Mouse (Mus musculus) lung, postnatal 0 days (tissue): Measurements from ENCODE around the gene Abcb4. TPM values are rescaled to one million over a fixed set of nuclear protein-coding genes. Genes with fewer than 3 reads are reported as not detected.
"Not testable (repeated sequence)": the region's sequence is repeated elsewhere in the genome, so short reads cannot be mapped to it uniquely, and the experiment has no call there.

Experiments used
- ATAC-seq: fragments of 200-750 bp; cut with Nextera tagmentation; 2 replicates; pipeline ENCODE4 v1.8.0; 2017; ENCODE audit warnings: moderate library complexity
- DNase-seq: peaks from one replicate; pipeline ENCODE4 v3.0.0-alpha.2; 2016; ENCODE audit warnings: low spot score
- H3K27ac ChIP-seq: fragments of 300-500 bp; sonication (generic); 2 replicates; pipeline ENCODE4 v1.5.1; 2014; ENCODE audit warnings: antibody characterized with exemption, mild to moderate bottlenecking, low read length, mixed read lengths
- H3K27me3 ChIP-seq: fragments of 300-500 bp; sonication (generic); replicated peaks from 2 replicates; pipeline ENCODE4 v1.6.1; 2014; ENCODE audit warnings: low read length, mixed read lengths; ENCODE audit not compliant: insufficient read depth
- H3K36me3 ChIP-seq: fragments of 300-500 bp; sonication (generic); 2 replicates; pipeline ENCODE4 v1.6.1; 2014; ENCODE audit warnings: low read length, mixed read lengths; ENCODE audit not compliant: insufficient read depth
- H3K4me1 ChIP-seq: fragments of 300-500 bp; sonication (generic); 2 replicates; pipeline ENCODE4 v1.6.1; 2014; ENCODE audit warnings: antibody characterized with exemption, low read depth, low read length, mixed read lengths; ENCODE audit not compliant: insufficient read depth
- H3K4me2 ChIP-seq: fragments of 300-500 bp; sonication (generic); replicated peaks from 2 replicates; pipeline ENCODE4 v1.6.1; 2014; ENCODE audit warnings: low read depth, mild to moderate bottlenecking, low read length, moderate library complexity, mixed read lengths
- H3K4me3 ChIP-seq: fragments of 300-500 bp; sonication (generic); 2 replicates; pipeline ENCODE4 v1.5.1; 2014; ENCODE audit warnings: low read depth, low read length
- H3K9ac ChIP-seq: fragments of 300-500 bp; sonication (generic); replicated peaks from 2 replicates; pipeline ENCODE4 v1.6.1; 2014; ENCODE audit warnings: low read depth, mild to moderate bottlenecking
- H3K9me3 ChIP-seq: fragments of 300-500 bp; sonication (generic); 2 replicates; pipeline ENCODE4 v1.6.1; 2016; ENCODE audit warnings: low read length, mixed read lengths
- CTCF ChIP-seq: IDR thresholded peaks from 2 replicates; pipeline ENCODE4 v1.5.1; 2016; ENCODE audit warnings: antibody characterized with exemption, mild to moderate bottlenecking
- EP300 ChIP-seq: IDR thresholded peaks from 2 replicates; pipeline ENCODE4 v1.6.1; 2016; ENCODE audit warnings: antibody characterized with exemption, mild to moderate bottlenecking, control low read depth
- WGBS: fragments of 180-500 bp; shearing (Covaris S2); extraction: QIAGEN DNeasy Blood & Tissue Kit; methylation state at CpG from one replicate; pipeline ENCODE4 v1.1.7; 2014; 5-methylcytosine and 5-hydroxymethylcytosine counted together
- polyA plus RNA-seq: library from polyadenylated mRNA; unstranded; fragments of >200 nt; fragmentation: Nextera tagmentation; extraction: Ambion mirVana; gene quantifications from 2 replicates; pipeline ENCODE4 v1.2.1, GENCODE M21; 2015

The Abcb4 gene
- polyA plus RNA-seq, 1 experiment from 2014 or later, result 0.47 TPM

- DNase-seq, result no peak
- Histone ChIP-seq H3K27ac (no peak overlapping the region), H3K4me2 (no peak overlapping the region), H3K36me3 (no peaks in the 10 kb centered on the region), H3K27me3 (no peaks in the 10 kb centered on the region), H3K4me3 (no peak overlapping the region), H3K9me3 (no peaks in the 10 kb centered on the region), H3K4me1 (no peaks in the 10 kb centered on the region), H3K9ac (no peak overlapping the region)
- TF ChIP-seq EP300, result no peak
- TF ChIP-seq CTCF, result no peak
- 81% methylated on average over 9 of the region's 9 CpGs for WGBS
- no peak for ATAC-seq
Measured at GRCm38 (mm10) chr5:8928440-8928839, 34.9 kb downstream of the Abcb4 start.

GRCm38 (mm10) chr5:8937965-8938364 is 44.4 kb downstream of the Abcb4 start:
- H3K27ac ChIP-seq, result no peak overlapping the region
- no peaks in the 10 kb centered on the region for H3K4me1 ChIP-seq
- no peaks in the 10 kb centered on the region for H3K27me3 ChIP-seq
- no peaks in the 10 kb centered on the region for H3K36me3 ChIP-seq
- no peak overlapping the region for H3K9ac ChIP-seq
- ATAC-seq (no peak), DNase-seq (no peak)
- 77% methylated on average over 7 of the region's 7 CpGs for WGBS
- H3K9me3 ChIP-seq, result no peaks in the 10 kb centered on the region
- TF ChIP-seq EP300 (no peak), CTCF (no peak)
- no peak overlapping the region for H3K4me2 ChIP-seq
- H3K4me3 ChIP-seq, result no peak overlapping the region

GRCm38 (mm10) chr5:8941266-8941665 is 47.7 kb downstream of the Abcb4 start:
- DNase-seq, H3K4me2 ChIP-seq, H3K9me3 ChIP-seq, H3K27me3 ChIP-seq, ATAC-seq, H3K36me3 ChIP-seq, H3K9ac ChIP-seq, H3K4me3 ChIP-seq, H3K4me1 ChIP-seq, H3K27ac ChIP-seq: not testable (repeated sequence)
- WGBS, result no CpG with 5 or more reads among the region's 1 CpGs

GRCm38 (mm10) chr5:8943836-8944235 is 50.3 kb downstream of the Abcb4 start:
- DNase-seq, result peak; percentile 37
- Histone ChIP-seq H3K4me2 (no peak overlapping the region), H3K9ac (no peak overlapping the region), H3K4me3 (no peak overlapping the region), H3K36me3 (no peaks in the 10 kb centered on the region), H3K9me3 (no peaks in the 10 kb centered on the region), H3K4me1 (no peaks in the 10 kb centered on the region), H3K27me3 (no peaks in the 10 kb centered on the region), H3K27ac (no peak overlapping the region)
- 69% methylated on average over 3 of the region's 3 CpGs for WGBS
- ATAC-seq, result no peak
- TF ChIP-seq EP300 (no peak), CTCF (no peak)

- TF ChIP-seq CTCF (no peak), EP300 (no peak)
- H3K27ac ChIP-seq, result no peak overlapping the region
- H3K4me3 ChIP-seq, result no peak overlapping the region
- no peak for ATAC-seq
- no peaks in the 10 kb centered on the region for H3K36me3 ChIP-seq
- no peak overlapping the region for H3K9ac ChIP-seq
- DNase-seq, result no peak
- no peak overlapping the region for H3K4me2 ChIP-seq
- WGBS, result 67% methylated on average over 4 of the region's 4 CpGs
- H3K27me3 ChIP-seq, result no peaks in the 10 kb centered on the region
- no peaks in the 10 kb centered on the region for H3K4me1 ChIP-seq
- no peaks in the 10 kb centered on the region for H3K9me3 ChIP-seq
Measured at GRCm38 (mm10) chr5:8947423-8948110, 54.0 kb downstream of the Abcb4 start.

GRCm38 (mm10) chr5:8953660-8954059 is 60.1 kb downstream of the Abcb4 start:
- no peak overlapping the region for H3K9ac ChIP-seq
- no peaks in the 10 kb centered on the region for H3K36me3 ChIP-seq
- ATAC-seq, result no peak
- 80% methylated on average over 2 of the region's 2 CpGs for WGBS
- no peak overlapping the region for H3K4me2 ChIP-seq
- no peaks in the 10 kb centered on the region for H3K27me3 ChIP-seq
- H3K4me1 ChIP-seq, result no peaks in the 10 kb centered on the region
- H3K9me3 ChIP-seq, result no peaks in the 10 kb centered on the region
- no peak overlapping the region for H3K27ac ChIP-seq
- H3K4me3 ChIP-seq, result no peak overlapping the region
- TF ChIP-seq EP300, result no peak
- no peak for TF ChIP-seq CTCF
- DNase-seq, result no peak

GRCm38 (mm10) chr5:8955544-8955943 is 62.0 kb downstream of the Abcb4 start:
- Histone ChIP-seq H3K4me3 (no peak overlapping the region), H3K4me2 (no peak overlapping the region), H3K4me1 (no peaks in the 10 kb centered on the region), H3K9ac (no peak overlapping the region), H3K27ac (no peak overlapping the region), H3K36me3 (no peaks in the 10 kb centered on the region), H3K9me3 (no peaks in the 10 kb centered on the region), H3K27me3 (no peaks in the 10 kb centered on the region)
- 90% methylated on average over 3 of the region's 3 CpGs for WGBS
- no peak for ATAC-seq
- DNase-seq, result no peak
- no peak for TF ChIP-seq EP300
- TF ChIP-seq CTCF, result no peak
